Comparison of ENCODE assay signal across 35 mouse cellular contexts in genomic region chr6:127928682-127929081, GRCm38 (mm10). TPM values are rescaled to one million over a fixed set of nuclear protein-coding genes. Genes with fewer than 3 reads are reported as not detected.
"Had no signal": no experiment of that assay in that cellular context is flagged by ENCODE, and none has a peak within 500 bp of the region (broad histone marks: within the 10 kb centered on the region; RNA-seq: fewer than 3 reads in every experiment).

No protein-coding gene starts in this region.

- H3K9ac ChIP-seq: heart, embryonic 12.5 days; heart, embryonic 15.5 days; hindbrain, embryonic 12.5 days; hindbrain, embryonic 13.5 days; hindbrain, embryonic 14.5 days; hindbrain, embryonic 15.5 days; intestine, embryonic 15.5 days; kidney, embryonic 15.5 days had no signal

- H3K4me2 ChIP-seq: heart, embryonic 11.5 days; heart, embryonic 12.5 days; heart, embryonic 15.5 days; hindbrain, embryonic 12.5 days; hindbrain, embryonic 13.5 days; hindbrain, embryonic 14.5 days; hindbrain, embryonic 15.5 days; intestine, embryonic 15.5 days; kidney, embryonic 15.5 days had no signal

- H3K27ac ChIP-seq: heart, adult 2 months; heart, embryonic 15.5 days; hindbrain, embryonic 10.5 days; hindbrain, embryonic 12.5 days; hindbrain, embryonic 13.5 days; hindbrain, embryonic 14.5 days; hindbrain, embryonic 15.5 days; hindbrain, postnatal 0 days; intestine, embryonic 15.5 days; kidney, embryonic 15.5 days; kidney, postnatal 0 days; layer of hippocampus, adult 2 months; left cerebral cortex, adult 2 months had no signal

- H3K36me3 ChIP-seq: heart, embryonic 12.5 days; heart, embryonic 15.5 days; hindbrain, embryonic 10.5 days; hindbrain, embryonic 15.5 days; intestine, embryonic 15.5 days; kidney, embryonic 15.5 days had no signal

- H3K4me3 ChIP-seq: heart, adult 2 months; heart, embryonic 12.5 days; heart, embryonic 15.5 days; hindbrain, embryonic 10.5 days; hindbrain, embryonic 12.5 days; hindbrain, embryonic 13.5 days; hindbrain, embryonic 15.5 days; intestine, embryonic 15.5 days; kidney, embryonic 15.5 days; layer of hippocampus, adult 2 months; left cerebral cortex, adult 2 months had no signal

- ATAC-seq: hindbrain, embryonic 16.5 days; hindbrain, postnatal 0 days; inflammation-experienced regulatory T-cells, adult 6 months; intestine, embryonic 15.5 days; intestine, embryonic 16.5 days; intestine, postnatal 0 days had no signal

- H3K9me3 ChIP-seq: heart, embryonic 15.5 days; hindbrain, embryonic 10.5 days; hindbrain, embryonic 12.5 days; hindbrain, embryonic 13.5 days; hindbrain, embryonic 15.5 days; intestine, embryonic 15.5 days; kidney, embryonic 15.5 days had no signal

- H3K27me3 ChIP-seq: hindbrain, embryonic 12.5 days; hindbrain, embryonic 13.5 days; hindbrain, embryonic 15.5 days; intestine, embryonic 15.5 days; kidney, embryonic 15.5 days had no signal

- DNase-seq: heart, adult 2 months; heart, postnatal 14 days; heart, postnatal 36 days; heart, postnatal 4 days; kidney, adult 11 months; kidney, adult 18-20 months; kidney, adult 2 months; kidney, adult 8-10 months; kidney, adult 9 months; kidney, postnatal 10 days; kidney, postnatal 14 days; kidney, postnatal 25 days; kidney, postnatal 36 days; kidney, postnatal 4 days; layer of hippocampus, adult 9-11 months; layer of hippocampus, postnatal 36 days had no signal

RNA-seq across cellular contexts. Expression of gene Tspan11, which starts 41.3 kb away (rescaled TPM):
- total RNA-seq: hematopoietic stem cell, adult 5-6 weeks had no signal
- polyA plus RNA-seq: inflammation-experienced regulatory T-cells, adult 6 months had no signal
